In the genomic region with DNA sequence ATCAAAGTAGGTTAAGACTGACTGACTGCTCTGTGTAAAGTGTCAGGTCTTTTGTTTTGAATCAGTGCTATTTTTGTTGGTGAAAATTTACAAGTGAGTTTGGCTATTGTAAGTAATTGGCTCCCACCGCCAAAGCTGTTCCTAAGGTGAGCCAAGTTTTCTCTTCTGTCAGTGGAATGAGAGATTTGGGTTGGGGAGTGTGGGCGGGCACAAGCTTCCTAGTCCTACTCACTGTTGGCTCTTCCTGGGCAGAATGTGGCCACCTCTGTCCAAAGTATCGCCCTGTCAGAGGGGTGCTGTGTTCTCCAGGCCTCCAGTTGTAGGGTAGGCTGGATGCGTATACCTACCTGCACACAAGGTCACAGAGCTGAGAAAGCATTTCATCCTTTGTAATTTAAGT, we compare ENCODE assay signal across 12 mouse cellular contexts.
"Had no signal": no experiment of that assay in that cellular context is flagged by ENCODE, and none has a peak within 500 bp of the region (broad histone marks: within the 10 kb centered on the region; RNA-seq: fewer than 3 reads in every experiment).

No protein-coding gene starts in this region.

- DNase-seq: kidney, adult 8-10 months; kidney, postnatal 25 days; lung, embryonic 14.5 days; midbrain, embryonic 14.5 days; right cerebral cortex, adult 18-20 months; right cerebral cortex, postnatal 25 days; thymus, postnatal 36 days had no signal

- H3K27me3 ChIP-seq: liver, embryonic 15.5 days; neural tube, embryonic 15.5 days had no signal

- H3K9me3 ChIP-seq: limb, embryonic 10.5 days; liver, embryonic 15.5 days; neural tube, embryonic 15.5 days had no signal

- H3K4me1 ChIP-seq: liver, embryonic 15.5 days had no signal

- H3K36me3 ChIP-seq: liver, embryonic 15.5 days; neural tube, embryonic 15.5 days had no signal

- H3K9ac ChIP-seq: liver, embryonic 15.5 days; lung, embryonic 14.5 days; neural tube, embryonic 15.5 days had no signal

- H3K4me3 ChIP-seq: limb, embryonic 10.5 days; liver, embryonic 15.5 days; myocyte; neural tube, embryonic 15.5 days had no signal

- H3K4me2 ChIP-seq: liver, embryonic 11.5 days; liver, embryonic 15.5 days; lung, embryonic 14.5 days; neural tube, embryonic 15.5 days had no signal

- H3K27ac ChIP-seq: limb, embryonic 10.5 days; liver, embryonic 15.5 days; neural tube, embryonic 15.5 days had no signal
